Mouse (Mus musculus) neural tube, embryonic 14.5 days (tissue): Measurements from ENCODE around the gene Btbd9. TPM values are rescaled to one million over a fixed set of nuclear protein-coding genes. Genes with fewer than 3 reads are reported as not detected.
A peak's percentile ranks its signal among the peaks of the same experiment; 100 is the strongest.

Source experiments
- ATAC-seq: fragments of 200-750 bp; cut with Nextera tagmentation; 2 replicates; pipeline ENCODE4 v1.8.0; 2017; ENCODE audit warnings: low read depth, mild to moderate bottlenecking, moderate TSS enrichment, moderate library complexity
- H3K27ac ChIP-seq: fragments of 300-500 bp; sonication (generic); 2 replicates; pipeline ENCODE4 v1.5.1; 2014; ENCODE audit warnings: low read depth, mild to moderate bottlenecking, control low read depth, low read length, moderate library complexity, mixed read lengths
- H3K27me3 ChIP-seq: fragments of 300-500 bp; sonication (generic); 2 replicates; pipeline ENCODE4 v1.6.1; 2014; ENCODE audit warnings: low read length; ENCODE audit not compliant: control insufficient read depth, insufficient read depth
- H3K36me3 ChIP-seq: fragments of 300-500 bp; sonication (generic); 2 replicates; pipeline ENCODE4 v1.6.1; 2014; ENCODE audit warnings: low read length, mixed read lengths; ENCODE audit not compliant: control insufficient read depth, insufficient read depth
- H3K4me1 ChIP-seq: fragments of 300-500 bp; sonication (generic); 2 replicates; pipeline ENCODE4 v1.6.1; 2014; ENCODE audit warnings: low read length; ENCODE audit not compliant: control insufficient read depth, insufficient read depth
- H3K4me2 ChIP-seq: fragments of 300-500 bp; sonication (generic); 2 replicates; pipeline ENCODE4 v1.6.1; 2014; ENCODE audit warnings: mild to moderate bottlenecking, low read depth, low read length, control low read depth
- H3K4me3 ChIP-seq: fragments of 300-500 bp; sonication (generic); 2 replicates; pipeline ENCODE4 v1.5.1; 2014; ENCODE audit warnings: low read depth, low read length, control low read depth, mixed read lengths
- H3K9ac ChIP-seq: fragments of 300-500 bp; sonication (generic); replicated peaks from 2 replicates; pipeline ENCODE4 v1.6.1; 2014; ENCODE audit warnings: low read depth, mild to moderate bottlenecking, control low read depth, low read length, mixed read lengths
- H3K9me3 ChIP-seq: fragments of 300-500 bp; sonication (generic); 2 replicates; pipeline ENCODE4 v1.6.1; 2016; ENCODE audit warnings: low read length; ENCODE audit not compliant: control insufficient read depth
- WGBS: fragments of 180-500 bp; shearing (Covaris S2); extraction: QIAGEN DNeasy Blood & Tissue Kit; methylation state at CpG from one replicate; pipeline ENCODE4 v1.1.7; 2014; 5-methylcytosine and 5-hydroxymethylcytosine counted together
- polyA plus RNA-seq: library from polyadenylated mRNA; unstranded; fragments of >200 nt; fragmentation: Nextera tagmentation; extraction: Ambion mirVana; gene quantifications from 2 replicates; pipeline ENCODE4 v1.2.1, GENCODE M21; 2014

Btbd9 gene
- polyA plus RNA-seq, 1 experiment from 2014 or later = 130 TPM

GRCm38 (mm10) chr17:30478181-30478580 lies 98.1 kb downstream of the Btbd9 start:
- no peak overlapping the region for H3K4me2 ChIP-seq
- WGBS = 76% methylated on average over 9 of the region's 9 CpGs
- H3K9ac ChIP-seq = no peak overlapping the region
- H3K36me3 ChIP-seq = no peaks in the 10 kb centered on the region
- no peaks in the 10 kb centered on the region for H3K27me3 ChIP-seq
- no peak overlapping the region for H3K4me3 ChIP-seq
- H3K4me1 ChIP-seq = no peaks in the 10 kb centered on the region
- no peak overlapping the region for H3K27ac ChIP-seq
- no peaks in the 10 kb centered on the region for H3K9me3 ChIP-seq
- ATAC-seq = no peak

- ATAC-seq = no peak
- Histone ChIP-seq H3K36me3 (no peaks in the 10 kb centered on the region), H3K9ac (no peak overlapping the region), H3K4me3 (no peak overlapping the region), H3K27me3 (no peaks in the 10 kb centered on the region), H3K4me2 (no peak overlapping the region), H3K9me3 (no peaks in the 10 kb centered on the region), H3K4me1 (peaks cover 10% of the 10 kb centered on the region; the same call in 1 of the 2 replicates), H3K27ac (no peak overlapping the region)
- 79% methylated on average over 2 of the region's 2 CpGs for WGBS
Measured at GRCm38 (mm10) chr17:30474561-30474960, 101.7 kb downstream of the Btbd9 start.

GRCm38 (mm10) chr17:30472776-30473175 lies 103.5 kb downstream of the Btbd9 start:
- Histone ChIP-seq H3K4me2 (no peak overlapping the region), H3K4me1 (peaks cover 19% of the 10 kb centered on the region; the same call in 1 of the 2 replicates), H3K9ac (no peak overlapping the region), H3K27me3 (no peaks in the 10 kb centered on the region), H3K27ac (no peak overlapping the region), H3K9me3 (no peaks in the 10 kb centered on the region), H3K36me3 (no peaks in the 10 kb centered on the region), H3K4me3 (no peak overlapping the region)
- no peak for ATAC-seq
- WGBS = 93% methylated on average over 10 of the region's 10 CpGs

- no peak overlapping the region for H3K27ac ChIP-seq
- 77% methylated on average over 7 of the region's 7 CpGs for WGBS
- H3K9ac ChIP-seq = no peak overlapping the region
- H3K4me3 ChIP-seq = no peak overlapping the region
- no peaks in the 10 kb centered on the region for H3K9me3 ChIP-seq
- no peaks in the 10 kb centered on the region for H3K27me3 ChIP-seq
- no peak overlapping the region for H3K4me2 ChIP-seq
- no peaks in the 10 kb centered on the region for H3K36me3 ChIP-seq
- peaks cover 23% of the 10 kb centered on the region; the same call in 1 of the 2 replicates for H3K4me1 ChIP-seq
- no peak for ATAC-seq
Measured at GRCm38 (mm10) chr17:30471512-30471911, 104.8 kb downstream of the Btbd9 start.

GRCm38 (mm10) chr17:30470790-30471189 lies 105.5 kb downstream of the Btbd9 start:
- no peaks in the 10 kb centered on the region for H3K27me3 ChIP-seq
- H3K9me3 ChIP-seq = no peaks in the 10 kb centered on the region
- H3K4me3 ChIP-seq = no peak overlapping the region
- 44% methylated on average over 8 of the region's 8 CpGs for WGBS
- H3K4me1 ChIP-seq = peaks cover 23% of the 10 kb centered on the region; the same call in 1 of the 2 replicates
- H3K27ac ChIP-seq = 0 out of 2 replicates have a peak overlapping the region, but pooled peaks have one; percentile 28
- H3K36me3 ChIP-seq = no peaks in the 10 kb centered on the region
- 0 out of 2 replicates have a peak overlapping the region, but pooled peaks have one; percentile 11 for H3K9ac ChIP-seq
- ATAC-seq = no peak
- H3K4me2 ChIP-seq = no peak overlapping the region

- Histone ChIP-seq H3K4me3 (no peak overlapping the region), H3K4me1 (peaks cover 23% of the 10 kb centered on the region; the same call in 1 of the 2 replicates), H3K27me3 (no peaks in the 10 kb centered on the region), H3K9me3 (no peaks in the 10 kb centered on the region), H3K36me3 (no peaks in the 10 kb centered on the region), H3K27ac (0 out of 2 replicates have a peak overlapping the region, but pooled peaks have one; percentile 28), H3K9ac (no peak overlapping the region), H3K4me2 (no peak overlapping the region)
- 52% methylated on average over 8 of the region's 8 CpGs for WGBS
- ATAC-seq = no peak
Measured at GRCm38 (mm10) chr17:30470286-30470685, 106.0 kb downstream of the Btbd9 start.

- no peaks in the 10 kb centered on the region for H3K27me3 ChIP-seq
- no peak overlapping the region for H3K4me2 ChIP-seq
- 85% methylated on average over 10 of the region's 10 CpGs for WGBS
- H3K9me3 ChIP-seq = no peaks in the 10 kb centered on the region
- H3K27ac ChIP-seq = no peak overlapping the region
- no peak for ATAC-seq
- no peaks in the 10 kb centered on the region for H3K36me3 ChIP-seq
- no peak overlapping the region for H3K4me3 ChIP-seq
- peaks cover 23% of the 10 kb centered on the region; the same call in 1 of the 2 replicates for H3K4me1 ChIP-seq
- no peak overlapping the region for H3K9ac ChIP-seq
Measured at GRCm38 (mm10) chr17:30469511-30470076, 106.7 kb downstream of the Btbd9 start.

GRCm38 (mm10) chr17:30468368-30468767 lies 107.9 kb downstream of the Btbd9 start:
- H3K9me3 ChIP-seq = no peaks in the 10 kb centered on the region
- no peak for ATAC-seq
- peaks cover 25% of the 10 kb centered on the region; the same call in 1 of the 2 replicates for H3K4me1 ChIP-seq
- no peaks in the 10 kb centered on the region for H3K27me3 ChIP-seq
- no peak overlapping the region for H3K9ac ChIP-seq
- no peaks in the 10 kb centered on the region for H3K36me3 ChIP-seq
- no peak overlapping the region for H3K4me3 ChIP-seq
- H3K4me2 ChIP-seq = no peak overlapping the region
- H3K27ac ChIP-seq = no peak overlapping the region; the same call in 1 of the 2 replicates
- WGBS = 13% methylated on average over 4 of the region's 4 CpGs

- H3K4me1 ChIP-seq = peaks cover 26% of the 10 kb centered on the region; the same call in 1 of the 2 replicates
Measured at GRCm38 (mm10) chr17:30467566-30468213, 108.6 kb downstream of the Btbd9 start.

More at GRCm38 (mm10) chr17:30467566-30468213, 108.6 kb downstream of the Btbd9 start:
- Histone ChIP-seq H3K27ac (no peak overlapping the region; the same call in 1 of the 2 replicates), H3K4me3 (no peak overlapping the region), H3K27me3 (no peaks in the 10 kb centered on the region), H3K36me3 (no peaks in the 10 kb centered on the region), H3K9ac (no peak overlapping the region), H3K9me3 (no peaks in the 10 kb centered on the region), H3K4me2 (no peak overlapping the region)
- ATAC-seq = no peak
- whole genome bisulfite sequencing = 42% methylated on average over 14 of the region's 14 CpGs
